Mouse (Mus musculus) spleen, adult 2 months (tissue): ENCODE data around the gene Lztr1. TPM values are rescaled to one million over a fixed set of nuclear protein-coding genes. Genes with fewer than 3 reads are reported as not detected.
"Not testable (repeated sequence)": the region's sequence is repeated elsewhere in the genome, so short reads cannot be mapped to it uniquely, and the experiment has no call there.

Source experiments
- DNase-seq, 2 experiments: peaks; one replicate each; pipeline versions ENCODE4 v3.0.0 to v3.0.0-alpha.2; 2012 to 2021; ENCODE audit warnings: low spot score in 2 of 2, low read depth in 1 of 2
- H3K27ac ChIP-seq: fragments of 200-500 bp; 2 replicates; pipeline ENCODE4 v1.5.1; 2012; ENCODE audit warnings: low read length, inconsistent platforms; ENCODE audit not compliant: insufficient read depth
- H3K27me3 ChIP-seq: fragments of 200-500 bp; 2 replicates; pipeline ENCODE4 v1.6.1; 2012; ENCODE audit warnings: mild to moderate bottlenecking, moderate library complexity, low read length, inconsistent platforms; ENCODE audit not compliant: control insufficient read depth, insufficient read depth
- H3K36me3 ChIP-seq: fragments of 200-500 bp; 2 replicates; pipeline ENCODE4 v1.6.1; 2012; ENCODE audit warnings: mild to moderate bottlenecking, low read length, inconsistent platforms; ENCODE audit not compliant: control insufficient read depth, insufficient read depth
- H3K4me1 ChIP-seq: fragments of 200-500 bp; 2 replicates; pipeline ENCODE4 v1.6.1; 2011; ENCODE audit warnings: inconsistent platforms; ENCODE audit not compliant: control insufficient read depth, insufficient read depth, insufficient read length
- H3K4me3 ChIP-seq: fragments of 200-500 bp; 2 replicates; pipeline ENCODE4 v1.5.1; 2011; ENCODE audit warnings: mild to moderate bottlenecking, inconsistent platforms; ENCODE audit not compliant: insufficient read depth, insufficient read length; ENCODE audit errors: extremely low read depth
- CTCF ChIP-seq: fragments of 200-500 bp; IDR thresholded peaks from 2 replicates; pipeline ENCODE4 v1.5.1; 2011; ENCODE audit warnings: mild to moderate bottlenecking, inconsistent platforms; ENCODE audit not compliant: insufficient read depth, insufficient read length, insufficient replicate concordance; ENCODE audit errors: extremely low read depth
- POLR2A ChIP-seq: fragments of 200-500 bp; IDR thresholded peaks from 2 replicates; pipeline ENCODE4 v1.6.1; 2011; ENCODE audit warnings: low read depth, low read length, inconsistent platforms
- WGBS: fragments of 180-500 bp; shearing (Covaris S2); methylation state at CpG from one replicate; pipeline ENCODE4 v1.1.7; 2018; 5-methylcytosine and 5-hydroxymethylcytosine counted together
- polyA plus RNA-seq: library from polyadenylated mRNA; depleted of rRNA; stranded (reverse); fragments of >200 nt; gene quantifications from 2 replicates; pipeline ENCODE4 v1.2.3, GENCODE M21; 2012

The Lztr1 gene
- polyA plus RNA-seq, 1 experiment: 110 TPM

- WGBS: 65% methylated on average over 4 of the region's 4 CpGs
- Histone ChIP-seq H3K4me1 (peaks cover 7% of the 10 kb centered on the region), H3K36me3 (peaks cover 12% of the 10 kb centered on the region), H3K4me3 (no peak overlapping the region), H3K27me3 (no peaks in the 10 kb centered on the region; the same call in 1 of the 2 replicates), H3K27ac (no peak overlapping the region)
- TF ChIP-seq POLR2A (no peak), CTCF (peak; percentile 8; the same call in 1 of the 2 replicates)
- DNase-seq: peak in 1 of 2 experiments; percentile 46
Observed at GRCm38 (mm10) chr16:17532271-17532670, 23.8 kb downstream of the Lztr1 start.

GRCm38 (mm10) chr16:17532676-17533329 is 24.3 kb downstream of the Lztr1 start:
- Histone ChIP-seq H3K36me3 (peaks cover 7% of the 10 kb centered on the region), H3K4me1 (peaks cover 7% of the 10 kb centered on the region), H3K27ac (no peak overlapping the region), H3K4me3 (no peak overlapping the region), H3K27me3 (no peaks in the 10 kb centered on the region; the same call in 1 of the 2 replicates)
- TF ChIP-seq POLR2A (no peak), CTCF (no peak)
- 83% methylated on average over 14 of the region's 14 CpGs for WGBS
- no peak for DNase-seq

GRCm38 (mm10) chr16:17536584-17536983 is 28.1 kb downstream of the Lztr1 start:
- peaks cover under 1% of the 10 kb centered on the region; the same call in 1 of the 2 replicates for H3K4me1 ChIP-seq
- DNase-seq: no peak
- no peak overlapping the region for H3K4me3 ChIP-seq
- 85% methylated on average over 3 of the region's 3 CpGs for WGBS
- H3K27me3 ChIP-seq: no peaks in the 10 kb centered on the region; the same call in 1 of the 2 replicates
- TF ChIP-seq POLR2A (no peak), CTCF (no peak)
- H3K27ac ChIP-seq: no peak overlapping the region
- H3K36me3 ChIP-seq: no peaks in the 10 kb centered on the region

- 36% methylated on average over 2 of the region's 2 CpGs for WGBS
- no peak for TF ChIP-seq CTCF
- H3K27me3 ChIP-seq: no peaks in the 10 kb centered on the region
- no peak overlapping the region for H3K27ac ChIP-seq
- H3K4me3 ChIP-seq: no peak overlapping the region
- H3K4me1 ChIP-seq: no peaks in the 10 kb centered on the region
- H3K36me3 ChIP-seq: no peaks in the 10 kb centered on the region
- DNase-seq: no peak
Observed at GRCm38 (mm10) chr16:17542632-17543031, 34.1 kb downstream of the Lztr1 start.

GRCm38 (mm10) chr16:17552837-17553236 is 44.3 kb downstream of the Lztr1 start:
- Histone ChIP-seq H3K36me3 (no peaks in the 10 kb centered on the region), H3K4me3 (no peak overlapping the region), H3K27me3 (no peaks in the 10 kb centered on the region), H3K27ac (no peak overlapping the region), H3K4me1 (peaks cover 3% of the 10 kb centered on the region; the same call in 1 of the 2 replicates)
- no peak for DNase-seq
- TF ChIP-seq CTCF (no peak), POLR2A (no peak)
- 91% methylated on average over 7 of the region's 7 CpGs for WGBS

DNA sequence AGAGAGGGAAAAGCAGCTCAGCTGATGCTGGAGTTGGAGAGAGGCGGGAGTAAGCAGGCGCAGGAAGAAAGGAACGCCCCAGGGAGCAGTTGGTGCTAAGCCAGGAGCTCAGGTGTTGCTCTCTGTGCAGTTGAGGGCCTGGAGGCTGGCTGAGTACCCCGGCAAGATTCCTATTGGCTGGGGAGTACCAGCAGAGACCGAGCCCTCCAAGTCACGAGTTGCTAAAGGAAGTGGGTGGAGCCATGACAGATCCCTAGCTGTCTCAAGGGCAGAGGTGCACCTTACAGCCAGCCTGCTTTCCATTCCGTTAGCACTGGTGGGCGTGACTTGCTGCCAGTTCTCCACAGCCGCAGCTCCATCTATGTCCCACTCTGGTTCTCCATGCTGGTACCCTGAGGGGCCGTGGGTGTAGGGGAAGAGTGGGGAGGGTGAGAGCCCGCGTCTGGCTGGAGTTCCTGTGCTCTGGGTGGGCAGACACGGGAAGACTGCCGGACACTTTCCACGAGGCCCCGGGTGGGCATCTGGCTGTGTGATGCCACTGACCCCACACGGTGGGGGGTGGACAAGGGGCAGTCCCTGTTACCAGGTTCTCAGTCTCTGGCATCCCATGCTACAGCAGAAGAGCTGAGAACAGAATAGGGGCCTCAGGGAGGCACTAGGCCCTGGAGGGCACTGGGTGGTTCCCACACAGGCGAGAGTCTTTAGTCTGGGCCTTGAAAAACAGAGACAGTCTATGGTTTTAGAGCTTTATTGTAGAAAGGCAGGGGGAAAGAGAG is 45.6 kb downstream of the Lztr1 start:
- Histone ChIP-seq H3K4me1 (peaks cover 3% of the 10 kb centered on the region; the same call in 1 of the 2 replicates), H3K36me3 (no peaks in the 10 kb centered on the region), H3K27ac (peak overlapping the region; percentile 39; the same call in 1 of the 2 replicates), H3K4me3 (peak overlapping the region; percentile 45; the same call in 1 of the 2 replicates), H3K27me3 (no peaks in the 10 kb centered on the region)
- DNase-seq: peak; percentile 62 to 83
- TF ChIP-seq CTCF: no peak
- TF ChIP-seq POLR2A: no peak
- WGBS: 13% methylated on average over 18 of the region's 18 CpGs

GRCm38 (mm10) chr16:17554702-17555101 is 46.2 kb downstream of the Lztr1 start:
- not testable (repeated sequence) for DNase-seq
- WGBS: 62% methylated on average over 4 of the region's 4 CpGs

More at GRCm38 (mm10) chr16:17554702-17555101, 46.2 kb downstream of the Lztr1 start:
- H3K4me3 ChIP-seq, H3K36me3 ChIP-seq, H3K27me3 ChIP-seq, H3K27ac ChIP-seq, H3K4me1 ChIP-seq: not testable (repeated sequence)
